In genomic region chr4:136285348-136285810, GRCm38 (mm10) we compare ENCODE assay signal across 7 mouse cellular contexts. TPM values are rescaled to one million over a fixed set of nuclear protein-coding genes. Genes with fewer than 3 reads are reported as not detected.
DNase-seq lines count a peak whose midpoint lies in the region; ATAC-seq and TF ChIP-seq lines count a peak whose summit lies in the region.

No protein-coding gene starts in this region.

- H3K27me3 ChIP-seq in intestine, postnatal 0 days (replicated peaks; ENCODE audit: control insufficient read depth, insufficient read depth, low read length): no peaks in the 10 kb centered on the region
- H3K27me3 ChIP-seq in midbrain, embryonic 12.5 days: peaks cover 21% of the 10 kb centered on the region
- H3K27me3 ChIP-seq in small intestine, adult 2 months (ENCODE audit: control insufficient read depth, insufficient read depth, low read length): no peaks in the 10 kb centered on the region

- peak; percentile 96 for ATAC-seq in intestine, postnatal 0 days
- ATAC-seq in midbrain, embryonic 12.5 days (ENCODE audit: low FRiP score, low read depth): peak; percentile 93

- H3K4me2 ChIP-seq in intestine, postnatal 0 days (replicated peaks; ENCODE audit: low read depth): peak overlapping the region; percentile 85
- H3K4me2 ChIP-seq in midbrain, embryonic 12.5 days (replicated peaks): peak overlapping the region; percentile 71

- H3K4me3 ChIP-seq in intestine, postnatal 0 days (ENCODE audit: low read depth, low read length): peak overlapping the region; percentile 54
- H3K4me3 ChIP-seq in midbrain, embryonic 12.5 days: peak overlapping the region; percentile 68
- H3K4me3 ChIP-seq in small intestine, adult 2 months (ENCODE audit: low read depth, low read length): peak overlapping the region; percentile 76

- peak overlapping the region; percentile 87 for H3K27ac ChIP-seq in intestine, postnatal 0 days (ENCODE audit: low read depth, low read length)
- H3K27ac ChIP-seq in midbrain, embryonic 12.5 days (replicated peaks): peak overlapping the region; percentile 90
- peak overlapping the region; percentile 87 for H3K27ac ChIP-seq in small intestine, adult 2 months (ENCODE audit: insufficient read depth, low read depth, low read length)

- 0% methylated on average over 25 of the region's 25 CpGs for WGBS in intestine, postnatal 0 days
- WGBS in midbrain, embryonic 12.5 days: under 1% methylated on average over 25 of the region's 25 CpGs
- WGBS in small intestine, adult 2 months: under 1% methylated on average over 25 of the region's 25 CpGs

- peak; percentile 96 for DNase-seq in adrenal gland, adult 8-10 months
- peak; percentile 93 for DNase-seq in embryo, embryonic 9.5 days (ENCODE audit: extremely low spot score)
- peak; percentile 82 to 95 for DNase-seq in gastrocnemius, postnatal 4 days (ENCODE audit: low spot score in 2 of 2)
- peak; percentile 96 for DNase-seq in left cerebral cortex, postnatal 4 days

- H3K9ac ChIP-seq in intestine, postnatal 0 days (ENCODE audit: low read depth, low read length): peak overlapping the region; percentile 45
- H3K9ac ChIP-seq in midbrain, embryonic 12.5 days (replicated peaks): peak overlapping the region; percentile 53

- peaks cover 20% of the 10 kb centered on the region for H3K36me3 ChIP-seq in intestine, postnatal 0 days (ENCODE audit: control insufficient read depth, insufficient read depth)
- H3K36me3 ChIP-seq in midbrain, embryonic 12.5 days: peaks cover 24% of the 10 kb centered on the region
- peaks cover 17% of the 10 kb centered on the region for H3K36me3 ChIP-seq in small intestine, adult 2 months (ENCODE audit: control insufficient read depth, insufficient read depth, low read length)

- peak; percentile 54; the same call in 1 of the 2 replicates for TF ChIP-seq POLR2A in small intestine, adult 2 months (IDR thresholded peaks at IDR 0.05; ENCODE audit: low read depth, low read length)

- intact Hi-C loops in left cerebral cortex, postnatal 4 days (cut with DNase I): no loop called here

- H3K4me1 ChIP-seq in intestine, postnatal 0 days (replicated peaks; ENCODE audit: control insufficient read depth, insufficient read depth, low read length): 0 out of 2 replicates have a peak, but pooled peaks cover 4% of the 10 kb centered on the region
- peaks cover 52% of the 10 kb centered on the region for H3K4me1 ChIP-seq in midbrain, embryonic 12.5 days
- peaks cover 3% of the 10 kb centered on the region; the same call in 1 of the 2 replicates for H3K4me1 ChIP-seq in small intestine, adult 2 months (ENCODE audit: control insufficient read depth, insufficient read depth, insufficient read length, low read length)

- H3K9me3 ChIP-seq in intestine, postnatal 0 days (ENCODE audit: control insufficient read depth): no peaks in the 10 kb centered on the region
- H3K9me3 ChIP-seq in midbrain, embryonic 12.5 days: peaks cover 10% of the 10 kb centered on the region; the same call in 1 of the 2 replicates

- no peak; the same call in 1 of the 2 replicates for TF ChIP-seq CTCF in intestine, postnatal 0 days (IDR thresholded peaks at IDR 0.05; ENCODE audit: low read depth)
- TF ChIP-seq CTCF in small intestine, adult 2 months (IDR thresholded peaks at IDR 0.05; ENCODE audit: extremely low read depth, insufficient read length, insufficient replicate concordance, low read depth, low read length): no peak

RNA-seq across cellular contexts. Expression of gene Zfp46, which starts 0.9 kb away (rescaled TPM):
- total RNA-seq in adrenal gland, adult 8-10 months (2022): 10 to 100 TPM; 16.2 to 20.8 (median 18.1) TPM
- 10 to 100 TPM; 51.2 to 65.1 TPM for total RNA-seq in gastrocnemius, postnatal 4 days (2021)
- polyA plus RNA-seq in intestine, postnatal 0 days (2015; fragmentation: Nextera tagmentation; extraction: Ambion mirVana): 6.7 and 7.5 TPM in 2 replicates
- total RNA-seq in left cerebral cortex, postnatal 4 days (2021): 100 to 1,000 TPM; 102 to 108 TPM
- 38.4 and 40.5 TPM in 2 replicates for polyA plus RNA-seq in midbrain, embryonic 12.5 days (2016; fragmentation: Nextera tagmentation; extraction: Ambion mirVana)
- 4.0 and 9.4 TPM in 2 replicates for polyA plus RNA-seq in small intestine, adult 2 months (2012; rRNA removed)

RNA-seq across cellular contexts. Expression of gene Hnrnpr, which starts 25.4 kb away (rescaled TPM):
- 10 to 100 TPM; 71.9 to 94.0 (median 83.8) TPM for total RNA-seq in adrenal gland, adult 8-10 months (2022)
- total RNA-seq in gastrocnemius, postnatal 4 days (2021): 10 to 100 TPM; 78.7 to 79.0 TPM
- polyA plus RNA-seq in intestine, postnatal 0 days (2015; fragmentation: Nextera tagmentation; extraction: Ambion mirVana): 47.9 and 51.4 TPM in 2 replicates
- 100 to 1,000 TPM; 158 to 159 TPM for total RNA-seq in left cerebral cortex, postnatal 4 days (2021)
- polyA plus RNA-seq in midbrain, embryonic 12.5 days (2016; fragmentation: Nextera tagmentation; extraction: Ambion mirVana): 237 and 247 TPM in 2 replicates
- 0.93 and 2.8 TPM in 2 replicates for polyA plus RNA-seq in small intestine, adult 2 months (2012; rRNA removed)

RNA-seq across cellular contexts. Expression of gene Tcea3, which starts 37.9 kb away (rescaled TPM):
- 1 to 10 TPM; 1.7 to 2.2 (median 1.9) TPM for total RNA-seq in adrenal gland, adult 8-10 months (2022)
- total RNA-seq in gastrocnemius, postnatal 4 days (2021): 100 to 1,000 TPM; 149 to 154 TPM
- polyA plus RNA-seq in intestine, postnatal 0 days (2015; fragmentation: Nextera tagmentation; extraction: Ambion mirVana): 23.6 and 25.0 TPM in 2 replicates
- total RNA-seq in left cerebral cortex, postnatal 4 days (2021): 1 to 10 TPM in 1 of 2 experiments, under 1 TPM in 1; 0.92 to 1.2 TPM
- polyA plus RNA-seq in midbrain, embryonic 12.5 days (2016; fragmentation: Nextera tagmentation; extraction: Ambion mirVana): 2.3 and 3.5 TPM in 2 replicates
- 7.8 and 14.8 TPM in 2 replicates for polyA plus RNA-seq in small intestine, adult 2 months (2012; rRNA removed)

Comparison
In these comparisons a context has a peak if more than half of its experiments do, and no peak if none do; other contexts are left out.
1. Peak in every context shown above with its lines: DNase-seq, ATAC-seq, H3K4me3 ChIP-seq and H3K27ac ChIP-seq.
2. RNA of gene Tcea3, which starts 37.9 kb away (total RNA-seq): 149 to 154 TPM in gastrocnemius, postnatal 4 days; 1.7 to 2.2 TPM in adrenal gland, adult 8-10 months and 0.92 to 1.2 TPM in left cerebral cortex, postnatal 4 days; every median in the first group is over 10 times any median in the second.